Mouse (Mus musculus): ENCODE results near the gene Sec61b.
A peak's percentile ranks its signal among the peaks of the same experiment; 100 is the strongest.

The Sec61b gene

GRCm38 (mm10) chr4:47473968-47474729 lies at the start of gene Sec61b, which contains the start of gene Alg2:
Gene Sec61b (plus strand): TSS chr4:47474658.
Gene Alg2 (minus strand): TSS chr4:47474333.
- DNase-seq (ENCODE audit: low read depth, low spot score) = peak; percentile 98

- no peak for DNase-seq (ENCODE audit: low read depth, low spot score)
Measured at GRCm38 (mm10) chr4:47425247-47425830, 49.1 kb upstream of the Sec61b start.

- DNase-seq (ENCODE audit: low read depth, low spot score) = no peak
Measured at GRCm38 (mm10) chr4:47427606-47428005, 46.9 kb upstream of the Sec61b start.

- DNase-seq (ENCODE audit: low read depth, low spot score) = no peak
Measured at GRCm38 (mm10) chr4:47430557-47430956, 43.9 kb upstream of the Sec61b start.

GRCm38 (mm10) chr4:47431081-47431480 lies 43.4 kb upstream of the Sec61b start:
- DNase-seq (ENCODE audit: low read depth, low spot score) = no peak

- no peak for DNase-seq (ENCODE audit: low read depth, low spot score)
Measured at GRCm38 (mm10) chr4:47432766-47433165, 41.7 kb upstream of the Sec61b start.

GRCm38 (mm10) chr4:47435131-47435530 lies 39.3 kb upstream of the Sec61b start:
- DNase-seq (ENCODE audit: low read depth, low spot score) = no peak

- no peak for DNase-seq (ENCODE audit: low read depth, low spot score)
Measured at GRCm38 (mm10) chr4:47435566-47436360, 38.7 kb upstream of the Sec61b start.

- peak; percentile 72 for DNase-seq (ENCODE audit: low read depth, low spot score)
Measured at GRCm38 (mm10) chr4:47437365-47438340, 36.8 kb upstream of the Sec61b start.

- no peak for DNase-seq (ENCODE audit: low read depth, low spot score)
Measured at GRCm38 (mm10) chr4:47438956-47439355, 35.5 kb upstream of the Sec61b start.

GRCm38 (mm10) chr4:47440951-47441350 lies 33.5 kb upstream of the Sec61b start:
- no peak for DNase-seq (ENCODE audit: low read depth, low spot score)

- DNase-seq (ENCODE audit: low read depth, low spot score) = no peak
Measured at GRCm38 (mm10) chr4:47448526-47448925, 25.9 kb upstream of the Sec61b start.

- no peak for DNase-seq (ENCODE audit: low read depth, low spot score)
Measured at GRCm38 (mm10) chr4:47449116-47449515, 25.3 kb upstream of the Sec61b start.

GRCm38 (mm10) chr4:47449586-47450522 lies 24.6 kb upstream of the Sec61b start:
- no peak for DNase-seq (ENCODE audit: low read depth, low spot score)

- DNase-seq (ENCODE audit: low read depth, low spot score) = no peak
Measured at GRCm38 (mm10) chr4:47467196-47467595, 7.3 kb upstream of the Sec61b start.

- DNase-seq (ENCODE audit: low read depth, low spot score) = no peak
Measured at GRCm38 (mm10) chr4:47473586-47473967, 881 bp upstream of the Sec61b start.

GRCm38 (mm10) chr4:47474730-47475643 lies 529 bp downstream of the Sec61b start:
- DNase-seq (ENCODE audit: low read depth, low spot score) = no peak

- no peak for DNase-seq (ENCODE audit: low read depth, low spot score)
Measured at GRCm38 (mm10) chr4:47477539-47477938, 3.1 kb downstream of the Sec61b start.

- DNase-seq (ENCODE audit: low read depth, low spot score) = no peak
Measured at GRCm38 (mm10) chr4:47480095-47480494, 5.6 kb downstream of the Sec61b start.

All from skeletal muscle tissue, adult 2 months (tissue).